Mouse (Mus musculus): Measurements from ENCODE around the gene Rxra.

Rxra gene

DNA sequence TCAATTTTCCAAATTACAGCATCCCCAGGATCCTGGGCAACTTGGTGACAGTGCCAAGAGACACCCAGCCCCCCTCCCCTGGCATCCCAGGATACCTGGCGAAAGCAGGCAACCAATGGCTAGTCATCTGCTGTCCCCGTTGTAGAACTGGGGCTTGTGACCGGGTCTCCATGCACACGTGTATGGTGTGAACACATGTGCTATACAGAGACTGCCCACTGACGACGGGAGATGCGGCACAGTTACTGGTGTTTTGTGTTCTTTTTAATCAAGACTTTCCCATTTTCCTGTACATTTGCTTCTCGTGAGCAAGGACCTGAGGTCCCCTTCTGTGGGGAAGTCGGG is 85.7 kb downstream of the Rxra start:
- DNase-seq (ENCODE audit: extremely low read depth, insufficient read length, low spot score) = no peak

GRCm38 (mm10) chr2:27762509-27762908 is 86.3 kb downstream of the Rxra start:
- DNase-seq (ENCODE audit: extremely low read depth, insufficient read length, low spot score) = no peak

DNA sequence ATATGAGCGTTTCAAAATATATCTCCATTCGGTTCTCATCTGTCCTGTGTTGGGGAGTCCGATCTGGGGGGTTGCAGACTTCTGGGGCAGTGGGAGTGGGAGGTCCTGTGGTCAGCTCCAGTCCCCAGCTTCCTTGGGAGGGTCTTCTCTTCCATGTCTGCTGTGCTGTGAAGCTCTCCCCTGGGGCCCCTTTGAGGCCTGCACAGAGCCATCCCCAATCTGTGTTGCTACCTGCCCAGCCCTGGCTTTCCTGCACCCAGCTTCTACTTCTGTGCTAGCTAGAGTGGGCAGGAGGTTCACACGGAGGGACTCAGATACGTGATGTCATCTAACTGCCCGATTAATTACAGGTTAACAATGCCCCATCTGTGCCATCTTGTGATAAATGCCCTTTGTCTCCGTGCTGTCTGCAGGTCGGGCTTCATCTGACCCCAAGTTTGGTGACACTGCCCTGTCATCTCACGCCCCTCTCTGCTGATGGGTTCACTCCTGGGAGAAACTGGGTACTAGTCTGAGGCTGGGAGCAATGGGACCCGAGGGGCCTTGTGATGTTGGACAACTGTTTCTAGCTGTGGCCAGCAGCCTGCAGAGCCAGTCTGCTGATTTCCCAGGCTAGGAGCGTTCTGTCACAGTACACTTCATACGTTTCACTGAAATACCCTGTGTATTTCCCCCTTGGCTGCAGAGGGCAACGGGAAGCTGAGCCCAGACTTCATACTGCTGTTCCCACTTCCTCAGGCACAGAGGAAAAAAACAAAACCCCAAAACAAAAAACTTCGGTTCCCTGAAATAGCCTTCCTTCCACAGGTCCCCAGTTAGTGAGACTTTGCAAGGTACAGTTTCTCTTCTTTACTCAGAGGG is 86.9 kb downstream of the Rxra start:
- DNase-seq (ENCODE audit: extremely low read depth, insufficient read length, low spot score) = no peak

- peak; percentile 43 for DNase-seq (ENCODE audit: extremely low read depth, insufficient read length, low spot score)
Observed at GRCm38 (mm10) chr2:27764256-27764936, 88.2 kb downstream of the Rxra start.

DNA sequence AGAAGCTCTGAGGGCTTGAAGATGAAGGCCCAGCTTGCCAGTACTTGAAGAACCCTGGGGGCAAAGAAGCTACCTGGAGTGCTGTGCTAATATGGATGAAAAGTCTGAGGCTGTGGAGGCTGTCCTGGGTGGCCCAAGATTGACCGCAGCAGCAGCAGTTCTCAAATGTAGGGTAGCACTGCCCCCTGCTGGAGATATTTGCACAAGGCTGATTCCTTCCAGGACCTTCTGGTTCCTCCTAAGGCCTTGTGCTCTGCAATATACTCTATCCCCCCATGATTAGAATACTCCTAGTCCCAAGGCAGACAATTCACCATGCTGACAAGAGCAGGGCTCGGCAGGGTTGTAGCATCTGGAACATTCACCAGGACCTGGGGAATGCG is 88.7 kb downstream of the Rxra start:
- DNase-seq (ENCODE audit: extremely low read depth, insufficient read length, low spot score) = peak; percentile 43

GRCm38 (mm10) chr2:27767773-27768172 is 91.5 kb downstream of the Rxra start:
- DNase-seq (ENCODE audit: extremely low read depth, insufficient read length, low spot score) = no peak

DNA sequence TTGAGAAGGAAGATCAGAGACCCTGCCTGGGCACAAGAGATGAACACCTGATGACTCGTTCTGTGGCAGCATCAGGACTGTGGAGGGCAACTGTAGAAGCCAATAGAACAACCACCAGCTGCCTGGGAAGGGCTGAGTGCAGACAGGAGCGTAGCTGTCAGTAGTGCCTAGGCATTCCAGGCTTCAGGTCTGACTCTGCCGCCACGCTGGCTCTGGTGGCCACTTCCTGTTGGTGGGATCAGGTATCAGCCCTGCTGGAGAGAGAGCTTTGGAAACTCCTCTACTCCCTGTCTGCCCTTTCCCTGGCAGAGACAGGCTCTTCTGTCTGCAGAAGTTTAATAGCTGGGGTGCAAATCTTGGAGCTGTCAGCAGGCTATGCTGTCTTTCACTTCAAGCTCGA is 93.5 kb downstream of the Rxra start:
- no peak for DNase-seq (ENCODE audit: extremely low read depth, insufficient read length, low spot score)

DNA sequence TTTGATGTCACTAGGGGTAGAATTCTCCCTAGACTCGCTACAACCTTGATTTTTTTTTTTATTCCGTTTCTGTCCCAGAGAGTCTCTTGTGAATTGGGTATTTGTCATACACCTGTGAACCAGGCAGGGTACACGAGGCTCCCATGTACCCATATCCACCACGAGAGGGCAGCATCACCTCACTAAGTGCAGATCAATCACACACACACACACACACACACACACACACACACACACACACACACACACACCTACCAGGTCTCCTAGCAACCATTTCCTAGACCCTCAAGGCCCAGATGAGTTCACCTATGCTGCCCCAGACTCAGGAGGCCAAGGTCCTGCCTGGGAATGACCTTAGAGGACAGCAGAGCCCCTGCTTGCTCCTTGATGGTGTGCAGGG is 94.0 kb downstream of the Rxra start:
- DNase-seq (ENCODE audit: extremely low read depth, insufficient read length, low spot score) = peak; percentile 37

DNA sequence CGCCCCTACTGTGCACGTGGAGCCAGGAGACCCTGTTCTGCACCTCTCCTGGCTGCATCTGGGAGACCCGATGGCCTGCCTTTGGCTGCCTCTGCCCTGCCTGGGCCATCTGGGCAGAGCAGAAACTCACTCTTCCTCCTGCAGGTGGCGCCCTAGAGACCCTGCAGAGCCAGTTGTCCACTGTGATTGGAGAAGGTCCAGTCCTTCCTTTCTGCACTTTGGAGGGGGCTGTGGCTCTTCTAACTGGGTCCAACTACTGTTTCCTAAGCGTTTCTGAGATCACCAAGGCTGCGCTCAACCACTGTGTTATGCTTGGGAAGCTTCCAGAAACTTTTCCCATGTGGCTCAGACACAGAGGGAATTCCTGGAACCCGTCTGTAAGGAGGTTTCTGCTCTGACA is 95.7 kb downstream of the Rxra start:
- peak; percentile 77 for DNase-seq (ENCODE audit: extremely low read depth, insufficient read length, low spot score)

- DNase-seq (ENCODE audit: extremely low read depth, insufficient read length, low spot score) = no peak
Observed at GRCm38 (mm10) chr2:27772841-27773388, 96.7 kb downstream of the Rxra start.

GRCm38 (mm10) chr2:27773980-27774730 is 97.9 kb downstream of the Rxra start:
- DNase-seq (ENCODE audit: extremely low read depth, insufficient read length, low spot score) = peak; percentile 49

DNA sequence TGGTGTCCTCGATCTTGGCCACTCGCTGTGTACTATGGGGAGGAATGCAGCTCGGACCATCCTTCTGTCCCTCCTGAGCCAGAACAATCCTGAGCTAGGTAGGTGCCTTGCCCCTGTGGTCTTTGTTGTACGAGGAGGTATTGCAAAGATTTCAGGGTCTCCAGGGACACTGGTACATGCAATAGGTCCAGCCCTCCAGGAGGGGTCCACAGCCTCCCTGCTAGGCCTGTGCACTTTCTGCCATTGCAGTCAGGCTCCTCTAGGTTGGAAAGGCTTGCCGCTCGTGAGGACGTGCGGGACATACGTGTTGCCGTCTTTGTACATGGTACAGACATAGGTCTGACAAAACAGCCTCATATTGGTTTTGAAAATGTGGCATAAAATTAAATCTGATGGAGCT is 98.8 kb downstream of the Rxra start:
- no peak for DNase-seq (ENCODE audit: extremely low read depth, insufficient read length, low spot score)

- DNase-seq (ENCODE audit: extremely low read depth, insufficient read length, low spot score) = peak; percentile 81
Observed at GRCm38 (mm10) chr2:27775625-27776024, 99.4 kb downstream of the Rxra start.

GRCm38 (mm10) chr2:27777756-27778155 is 101.5 kb downstream of the Rxra start:
- no peak for DNase-seq (ENCODE audit: extremely low read depth, insufficient read length, low spot score)

DNA sequence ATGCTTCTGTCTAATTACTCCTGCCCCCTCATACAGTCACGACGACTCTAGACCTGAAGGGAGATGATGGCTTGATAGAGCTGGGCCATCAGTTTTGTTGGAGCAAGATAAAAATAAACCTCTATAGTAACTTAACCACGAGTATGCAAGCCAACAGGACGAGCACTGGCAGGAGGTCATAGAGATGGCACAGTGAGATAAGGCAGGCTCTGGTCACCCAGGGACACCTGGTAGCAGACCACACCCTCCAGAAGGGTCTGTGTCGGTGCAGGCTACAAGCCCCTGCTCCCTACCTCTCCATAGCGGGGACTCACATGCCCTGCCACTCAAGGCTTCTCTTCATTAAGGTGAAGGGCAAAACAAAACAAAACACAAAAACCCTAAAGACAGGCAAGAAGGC is 102.0 kb downstream of the Rxra start:
- DNase-seq (ENCODE audit: extremely low read depth, insufficient read length, low spot score) = no peak

DNA sequence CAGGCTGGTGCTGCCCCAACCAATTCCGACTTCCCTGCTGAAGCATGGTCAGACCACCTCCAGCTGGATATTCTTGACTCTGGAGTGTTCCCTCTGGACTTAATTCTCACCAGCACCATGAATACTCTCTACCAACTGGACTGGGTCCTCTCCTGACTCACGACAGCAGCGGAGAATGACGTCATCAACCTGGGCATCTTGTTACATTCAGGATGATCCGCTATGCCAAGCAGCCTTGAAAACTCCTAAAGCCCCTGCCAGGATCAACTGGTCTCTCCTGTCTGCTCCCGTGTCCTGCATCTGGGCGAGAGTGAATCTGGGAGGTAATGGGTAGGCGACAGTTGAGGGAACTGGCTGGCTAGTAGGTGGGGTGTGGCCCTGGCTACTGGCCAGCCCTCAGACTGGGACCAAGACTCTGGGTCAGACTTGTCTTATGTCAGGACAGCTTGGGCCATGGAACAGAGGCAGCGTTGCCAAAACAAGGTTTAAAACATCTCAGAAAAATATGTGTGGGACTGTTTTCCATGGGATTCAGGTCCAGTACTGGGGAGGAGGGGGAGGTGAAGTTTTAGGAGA is 103.1 kb downstream of the Rxra start:
- peak; percentile 75 for DNase-seq (ENCODE audit: extremely low read depth, insufficient read length, low spot score)

- DNase-seq (ENCODE audit: extremely low read depth, insufficient read length, low spot score) = no peak
Observed at GRCm38 (mm10) chr2:27780162-27780561, 103.9 kb downstream of the Rxra start.

- DNase-seq (ENCODE audit: extremely low read depth, insufficient read length, low spot score) = no peak
Observed at GRCm38 (mm10) chr2:27785363-27785762, 109.1 kb downstream of the Rxra start.

DNA sequence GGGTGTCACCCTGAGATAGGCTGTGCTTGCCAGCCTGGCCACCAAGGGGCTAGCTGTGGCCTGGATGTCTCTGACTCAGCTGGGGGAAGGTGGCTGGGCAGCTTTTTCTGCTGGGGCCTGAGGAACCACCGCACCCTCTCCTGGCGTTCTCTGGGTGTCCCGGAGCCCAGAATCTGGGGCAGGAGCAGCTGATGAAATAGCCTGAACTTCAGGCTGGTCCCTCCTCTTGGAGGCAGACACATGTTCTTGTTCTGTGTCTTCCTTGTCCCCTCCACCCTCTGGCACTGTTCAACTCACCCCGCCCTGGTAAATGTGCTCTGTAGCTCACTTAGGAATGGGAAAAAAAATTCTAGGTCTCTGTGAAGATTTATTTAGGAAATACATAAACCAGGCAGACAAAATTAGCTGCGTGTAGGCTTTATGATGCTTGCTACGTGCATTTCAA is 109.8 kb downstream of the Rxra start:
- DNase-seq (ENCODE audit: extremely low read depth, insufficient read length, low spot score) = peak; percentile 89

DNA sequence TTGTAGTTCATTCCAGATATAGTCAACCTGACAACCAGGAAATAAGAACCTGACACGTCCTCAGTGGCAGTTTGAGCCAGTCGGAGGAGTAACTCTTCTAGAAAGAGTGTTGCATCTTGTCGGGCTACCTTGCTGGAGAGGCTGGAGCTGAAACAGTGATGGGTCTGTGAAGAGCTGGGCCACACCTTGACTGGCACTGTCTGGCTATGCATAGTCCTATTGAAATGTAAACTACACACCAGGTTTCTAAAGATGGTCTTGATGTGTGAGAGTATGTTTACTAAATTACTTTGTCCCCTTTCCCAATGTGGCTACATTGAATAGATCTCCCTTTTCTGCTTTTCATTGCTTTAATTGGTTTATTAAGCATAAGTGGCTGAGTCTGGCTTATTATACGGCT is 115.3 kb downstream of the Rxra start:
- DNase-seq (ENCODE audit: extremely low read depth, insufficient read length, low spot score) = no peak

DNA sequence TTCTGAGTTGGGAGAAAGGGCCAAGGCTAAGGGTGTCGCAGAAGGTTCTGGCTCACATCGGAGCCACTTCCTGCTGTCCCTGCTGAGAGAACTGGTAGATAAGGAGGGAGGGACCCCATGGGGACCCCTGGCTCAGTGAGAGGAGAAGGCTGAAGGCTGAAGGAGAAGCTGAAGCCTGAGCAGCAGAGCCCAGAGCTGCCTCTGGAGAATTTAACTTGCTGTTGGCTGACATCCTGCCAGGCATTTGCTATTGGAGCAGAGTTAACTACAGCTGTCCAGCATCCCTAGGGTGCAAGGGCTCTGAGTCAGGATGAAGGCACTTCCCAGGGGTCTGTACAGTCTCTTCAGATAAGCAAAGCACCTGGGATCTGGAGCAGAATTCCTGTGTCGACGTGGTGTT is 122.8 kb downstream of the Rxra start:
- DNase-seq (ENCODE audit: extremely low read depth, insufficient read length, low spot score) = no peak

Measured in 3134 (cell line).